Mouse (Mus musculus) gastrocnemius, postnatal 36 days (tissue): ENCODE measurements around the gene Cpxm1. TPM values are rescaled to one million over a fixed set of nuclear protein-coding genes. Genes with fewer than 3 reads are reported as not detected.

Experiments
- DNase-seq, 2 experiments: peaks; one replicate each; pipeline ENCODE4 v3.0.0; 2022
- intact Hi-C: fragments of 180-260 bp; cut with DNase I; formaldehyde crosslinking; loops from one replicate; pipeline ENCODE4 v1.15.1; 2025
- long read RNA-seq, 2 experiments: library from polyadenylated mRNA; stranded (forward); transcript quantifications; one replicate each; pipeline ENCODE4 v2.0.0; 2021
- total RNA-seq, 2 experiments: library from RNA; stranded (reverse); gene quantifications; 2 replicates each; pipeline ENCODE4 v1.2.3; 2021

The Cpxm1 gene
- total RNA-seq: 1 to 10 TPM; 2.1 to 3.1 TPM
- long read RNA-seq, experiment 1, partial matches to known transcripts: 1 of 2 reads
- long read RNA-seq, experiment 1, other reads (novel, unspliced or antisense): 0 of 2 reads
- long read RNA-seq, experiment 2, partial matches to known transcripts: 1 of 2 reads
- long read RNA-seq, experiment 2, other reads (novel, unspliced or antisense): 0 of 2 reads

DNA sequence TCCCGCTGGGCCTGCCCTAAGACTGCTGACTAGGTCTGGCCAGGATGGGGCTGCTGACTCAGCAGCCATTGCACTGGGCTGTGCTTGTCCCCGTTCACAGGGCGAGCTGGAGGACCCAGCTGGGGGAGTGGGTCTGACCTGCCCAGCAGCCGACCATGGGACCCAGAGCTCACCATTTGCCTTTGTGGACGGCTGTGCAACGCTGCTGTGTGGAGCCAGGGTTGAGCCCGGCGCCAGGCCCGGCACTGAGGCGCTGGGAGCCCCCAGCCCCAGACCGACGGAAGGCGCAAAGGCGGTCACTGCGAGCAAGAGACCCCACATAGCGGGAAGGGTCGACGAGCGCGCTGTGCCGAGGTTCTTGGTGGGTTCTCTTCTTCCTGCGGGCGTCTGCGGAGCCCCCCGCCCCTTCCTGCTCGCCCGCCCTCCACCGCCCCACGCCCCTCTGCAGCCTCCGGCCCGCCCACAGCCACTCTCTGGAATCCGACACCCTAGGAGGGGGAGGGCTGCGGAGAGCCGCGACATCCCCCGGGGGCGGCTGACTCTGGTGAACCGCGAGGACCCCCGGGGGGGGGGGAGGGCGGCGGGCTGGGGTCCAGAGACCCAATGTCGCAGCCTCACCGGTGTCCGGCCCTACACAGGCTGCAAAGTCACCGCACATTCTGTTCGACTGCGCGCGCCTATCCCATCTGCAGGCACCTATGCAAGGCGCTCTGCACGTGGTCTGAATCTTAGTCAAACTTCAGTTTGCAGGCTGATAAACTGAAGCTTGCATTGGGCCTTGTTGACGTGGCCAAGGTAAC lies at the start of gene Cpxm1:
Gene Cpxm1, minus strand, starts transcription at position 389 of the 800 bp plus-strand sequence.
- intact Hi-C loops: no loop called here
- DNase-seq: no peak

DNA sequence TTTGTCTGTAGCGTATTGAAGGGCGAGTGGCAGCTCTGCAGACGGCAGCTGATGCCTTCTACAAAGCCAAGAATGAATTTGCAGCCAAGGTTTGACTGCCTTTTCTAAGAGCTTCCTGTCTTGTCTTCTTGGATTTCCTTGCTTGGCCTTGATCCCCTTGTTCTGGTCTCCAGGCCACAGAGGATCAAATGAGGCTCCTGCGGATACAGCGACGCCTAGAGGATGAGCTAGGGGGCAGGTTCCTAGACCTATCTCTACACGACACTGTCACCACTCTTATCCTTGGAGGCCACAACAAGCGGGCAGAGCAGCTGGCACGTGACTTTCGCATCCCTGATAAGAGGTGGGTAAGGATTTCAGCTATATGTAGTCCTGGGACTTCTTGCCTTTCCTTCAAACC lies 44.8 kb upstream of the Cpxm1 start:
- intact Hi-C loops: no loop called here
- DNase-seq: no peak

DNA sequence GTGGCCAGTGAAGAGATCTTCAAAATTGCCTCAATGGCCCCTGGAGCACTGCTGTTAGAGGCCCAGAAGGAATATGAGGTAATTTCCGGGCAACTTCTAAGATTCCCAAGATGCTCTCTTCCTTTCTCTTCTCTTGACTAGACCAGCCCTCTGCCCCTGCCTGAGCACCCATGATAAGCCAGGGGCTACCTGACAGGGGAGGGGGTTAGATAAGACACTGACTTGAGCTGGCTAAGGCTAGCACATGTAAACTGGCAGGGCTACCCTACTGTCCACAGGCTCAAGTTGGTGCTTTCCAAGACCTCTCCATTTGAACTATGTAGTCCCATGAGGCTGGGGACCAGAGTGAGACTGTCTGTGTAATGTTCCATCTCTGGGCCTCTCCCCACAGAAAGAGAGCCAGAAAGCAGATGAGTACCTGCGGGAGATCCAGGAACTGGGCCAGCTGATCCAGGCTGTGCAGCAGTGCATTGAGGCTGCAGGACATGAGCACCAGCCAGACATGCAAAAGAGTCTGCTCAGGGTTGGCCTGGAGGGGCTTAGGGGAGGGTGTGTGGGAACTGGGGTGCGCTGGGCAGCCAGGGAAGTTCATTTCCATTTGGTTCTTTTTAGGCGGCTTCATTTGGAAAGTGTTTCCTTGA lies 42.6 kb upstream of the Cpxm1 start:
- DNase-seq: no peak
- intact Hi-C loops: no loop called here

DNA sequence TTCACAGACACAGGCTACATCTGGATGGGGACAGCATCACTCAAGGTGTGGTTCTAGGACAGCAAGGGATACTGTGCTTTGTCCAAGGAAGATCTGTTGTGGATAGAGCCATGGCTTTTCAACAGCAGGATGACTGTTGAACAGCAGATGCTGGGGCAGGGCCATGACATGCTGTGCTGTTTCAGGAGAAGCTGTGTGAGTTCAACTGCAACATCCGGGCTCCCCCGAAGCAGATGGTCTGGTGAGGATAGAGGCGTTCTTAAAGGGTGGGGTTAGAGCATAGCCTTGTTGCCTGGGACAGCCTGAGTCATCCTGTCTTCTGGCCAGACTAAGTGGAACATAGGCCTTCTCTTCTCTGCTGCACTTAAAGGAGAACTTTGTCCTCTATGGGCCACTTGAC lies 41.5 kb upstream of the Cpxm1 start:
- no peak for DNase-seq
- intact Hi-C loops: no loop called here

DNA sequence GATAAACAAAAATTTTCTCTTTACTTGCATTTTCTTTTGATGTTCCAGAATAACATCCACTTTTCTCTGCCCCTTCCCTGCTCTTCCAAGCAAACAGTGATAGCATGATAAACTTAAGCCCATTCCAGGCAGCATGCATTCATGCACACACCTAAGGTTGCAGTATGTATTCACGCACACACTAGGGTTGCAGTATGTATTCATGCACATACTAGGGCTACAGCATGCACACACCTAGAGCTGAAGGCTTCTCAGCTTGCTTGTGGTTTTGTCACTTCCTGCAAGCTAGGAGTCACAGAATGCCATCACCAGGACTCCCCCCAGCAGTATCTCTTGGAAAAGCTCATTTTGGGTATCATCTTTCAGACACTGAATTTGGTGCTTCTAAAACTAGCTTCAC lies 39.4 kb upstream of the Cpxm1 start:
- intact Hi-C loops: no loop called here

DNA sequence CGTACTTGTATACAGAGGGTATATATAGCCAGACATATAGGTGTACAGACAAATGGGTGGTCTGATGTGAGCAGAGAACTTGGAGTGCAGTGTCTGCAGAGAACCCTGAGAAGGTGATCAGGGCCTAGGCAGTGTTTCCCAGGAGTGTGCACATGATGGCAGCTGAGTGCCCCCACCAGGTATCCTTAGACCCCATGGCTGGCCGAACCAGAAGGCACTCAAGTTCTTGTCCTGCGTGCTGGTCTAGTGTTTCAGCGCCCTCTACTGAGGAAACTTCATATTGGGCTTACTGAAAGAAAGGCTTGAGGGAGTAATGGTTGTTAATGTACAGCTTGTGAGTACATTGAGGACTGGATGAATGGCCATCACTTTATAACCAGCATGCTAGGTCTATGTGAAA lies 35.8 kb upstream of the Cpxm1 start:
- DNase-seq: no peak
- intact Hi-C loops: no loop called here

More for the DNA sequence above, 39.4 kb upstream of the Cpxm1 start:
- no peak for DNase-seq

DNA sequence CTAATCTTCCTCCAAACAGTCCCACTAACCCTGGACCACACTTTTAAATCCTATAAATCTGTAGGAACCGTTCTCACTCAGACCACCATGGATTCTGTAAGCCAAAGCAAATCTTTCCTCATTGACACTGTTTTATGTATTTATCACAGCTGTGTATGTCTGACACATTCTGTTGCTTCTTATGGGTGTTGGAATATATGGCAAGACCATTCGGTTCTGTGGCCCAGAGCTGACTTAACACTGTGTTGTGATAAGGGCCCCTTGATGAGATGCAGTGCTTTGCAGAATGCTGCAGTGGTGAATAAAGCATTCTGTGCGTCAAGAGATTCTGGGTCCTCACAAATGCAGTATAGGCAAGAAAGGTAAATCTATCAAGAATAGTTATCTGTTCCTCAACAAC lies 34.8 kb upstream of the Cpxm1 start:
- intact Hi-C loops: no loop called here
- no peak for DNase-seq

DNA sequence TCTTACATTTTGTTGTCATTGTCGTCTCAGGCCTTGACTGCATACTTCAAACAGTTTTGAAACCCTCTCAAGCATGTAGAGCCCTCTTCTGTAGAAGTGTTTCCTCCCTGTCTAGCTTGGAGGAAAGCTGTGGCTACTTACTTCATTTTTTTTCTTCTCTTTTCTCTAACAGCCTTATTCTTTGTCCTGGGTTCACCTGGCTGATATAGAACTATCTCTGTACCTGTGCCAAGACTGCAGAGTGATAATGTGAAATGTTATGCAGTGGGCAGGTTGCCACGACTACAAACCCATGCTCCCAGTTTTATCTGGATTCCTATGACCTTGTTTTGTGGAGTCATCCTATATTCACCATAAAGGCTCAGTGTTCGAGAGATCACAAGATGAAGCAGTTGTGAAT lies 33.1 kb upstream of the Cpxm1 start:
- intact Hi-C loops: no loop called here
- DNase-seq: no peak

DNA sequence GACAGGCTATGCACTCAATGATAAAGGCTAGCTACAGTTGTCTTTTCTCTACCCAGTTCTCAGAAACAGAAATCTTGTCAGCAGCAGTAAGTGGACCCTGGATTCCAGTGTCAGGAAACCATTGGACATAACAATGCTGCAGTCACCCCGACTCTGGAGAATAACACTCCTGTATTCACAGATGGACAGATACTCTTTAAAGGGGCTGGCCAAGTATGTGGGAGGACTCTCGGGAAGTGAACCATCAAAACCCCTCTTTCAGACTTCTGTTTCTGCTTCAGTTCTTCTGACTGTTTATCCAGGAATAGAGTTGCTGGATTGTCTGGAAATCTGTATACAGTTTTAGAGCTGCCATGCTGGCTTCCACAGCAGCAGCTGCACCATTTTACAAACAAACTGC lies 32.5 kb upstream of the Cpxm1 start:
- DNase-seq: no peak
- intact Hi-C loops: no loop called here

DNA sequence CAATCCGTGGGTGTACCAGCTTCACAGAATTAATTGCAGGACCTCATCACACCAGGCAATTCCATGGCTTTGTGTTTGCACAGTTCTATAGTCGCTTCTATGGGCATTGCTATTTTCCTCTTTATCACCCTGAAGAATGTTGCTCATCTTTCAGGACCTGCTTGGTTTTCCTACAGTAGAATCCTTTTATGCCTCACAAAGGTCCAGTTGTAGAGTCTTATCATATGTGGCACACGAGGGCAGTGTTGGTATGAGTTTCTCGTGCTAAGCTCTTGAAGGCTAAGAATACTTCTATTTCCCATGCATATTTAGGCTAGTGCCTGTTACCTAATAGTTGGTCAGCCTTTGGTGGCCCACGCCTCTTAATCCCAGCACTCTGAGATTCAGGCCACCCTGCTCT lies 27.7 kb upstream of the Cpxm1 start:
- no peak for DNase-seq
- intact Hi-C loops: no loop called here

DNA sequence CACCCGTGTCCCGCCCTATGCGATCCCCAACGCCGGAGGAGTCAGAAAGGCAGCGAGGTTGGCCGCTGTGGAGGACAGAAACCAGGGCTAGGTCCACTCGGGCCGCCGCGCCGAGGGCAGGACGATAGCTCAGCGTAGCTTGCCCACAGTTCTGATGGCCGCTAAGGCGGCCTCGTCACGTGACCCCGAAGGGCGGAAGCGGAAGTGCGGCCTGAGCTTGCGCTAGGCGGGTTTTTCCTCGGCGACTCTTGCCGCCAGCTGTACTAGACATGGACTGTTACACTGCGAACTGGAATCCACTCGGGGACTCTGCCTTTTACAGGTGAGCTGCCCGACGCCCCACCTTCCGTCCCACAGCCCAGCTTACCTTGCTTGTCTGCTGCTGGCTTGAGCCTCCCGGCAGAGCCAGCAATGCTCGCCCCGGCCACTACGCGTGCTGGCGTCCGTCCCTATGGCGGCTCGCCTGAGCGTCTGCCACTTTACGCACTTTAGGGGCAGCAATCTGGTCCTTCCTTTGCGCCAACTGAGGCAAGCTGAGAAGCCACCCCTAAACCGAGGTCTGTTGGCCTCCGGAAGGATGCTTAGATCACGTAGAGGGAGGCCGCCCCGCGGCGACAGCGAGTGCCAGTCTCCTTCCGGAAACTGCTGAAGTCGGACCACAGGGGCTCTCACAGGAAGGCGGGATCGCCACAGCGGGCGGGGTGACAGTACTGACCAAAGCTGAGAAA lies 26.9 kb upstream of the Cpxm1 start, which contains the start of the genes Vps16 and Pced1a:
Gene Vps16, plus strand, starts transcription at position 214 of the 728 bp plus-strand sequence.
Gene Pced1a, minus strand, starts transcription at position 576 of the 728 bp plus-strand sequence.
- intact Hi-C loops: no loop called here
- DNase-seq: peak; percentile 90

DNA sequence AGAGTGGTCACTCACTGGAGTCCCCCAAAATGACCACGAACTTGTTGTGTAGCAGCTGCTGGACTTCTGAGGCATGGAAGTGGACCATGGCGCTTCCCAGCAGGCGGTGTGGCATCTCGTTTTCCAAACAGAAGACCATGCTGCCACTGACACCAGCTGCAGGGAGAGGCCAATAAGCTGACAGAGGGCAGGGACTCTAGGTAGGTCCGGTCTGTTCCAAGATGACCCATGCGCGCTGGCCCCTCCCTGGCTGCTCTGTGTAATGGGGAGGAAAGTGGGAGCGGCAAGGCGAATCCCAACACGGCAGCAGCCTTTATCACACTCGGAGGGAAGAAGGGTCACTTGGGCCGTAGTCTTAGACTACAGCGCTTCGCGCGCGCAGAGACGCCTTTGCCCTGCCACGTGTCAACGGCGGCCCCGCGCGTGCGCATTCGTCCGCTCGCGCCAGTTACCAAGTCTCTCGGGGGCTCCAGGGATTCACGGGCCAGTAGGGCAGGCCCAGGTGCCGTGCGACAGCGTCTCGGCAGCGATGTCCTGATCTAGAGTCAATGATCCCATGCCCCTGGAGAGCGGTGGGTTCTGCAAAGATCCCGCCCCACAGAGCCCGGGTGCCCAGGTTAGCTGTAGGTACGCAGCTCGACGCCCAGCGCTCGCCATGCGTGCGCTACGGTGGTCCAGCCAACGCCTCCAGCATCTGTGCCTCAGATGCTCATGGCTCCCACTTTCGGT lies 26.2 kb upstream of the Cpxm1 start:
- intact Hi-C loops: no loop called here
- peak; percentile 58 to 76 for DNase-seq

DNA sequence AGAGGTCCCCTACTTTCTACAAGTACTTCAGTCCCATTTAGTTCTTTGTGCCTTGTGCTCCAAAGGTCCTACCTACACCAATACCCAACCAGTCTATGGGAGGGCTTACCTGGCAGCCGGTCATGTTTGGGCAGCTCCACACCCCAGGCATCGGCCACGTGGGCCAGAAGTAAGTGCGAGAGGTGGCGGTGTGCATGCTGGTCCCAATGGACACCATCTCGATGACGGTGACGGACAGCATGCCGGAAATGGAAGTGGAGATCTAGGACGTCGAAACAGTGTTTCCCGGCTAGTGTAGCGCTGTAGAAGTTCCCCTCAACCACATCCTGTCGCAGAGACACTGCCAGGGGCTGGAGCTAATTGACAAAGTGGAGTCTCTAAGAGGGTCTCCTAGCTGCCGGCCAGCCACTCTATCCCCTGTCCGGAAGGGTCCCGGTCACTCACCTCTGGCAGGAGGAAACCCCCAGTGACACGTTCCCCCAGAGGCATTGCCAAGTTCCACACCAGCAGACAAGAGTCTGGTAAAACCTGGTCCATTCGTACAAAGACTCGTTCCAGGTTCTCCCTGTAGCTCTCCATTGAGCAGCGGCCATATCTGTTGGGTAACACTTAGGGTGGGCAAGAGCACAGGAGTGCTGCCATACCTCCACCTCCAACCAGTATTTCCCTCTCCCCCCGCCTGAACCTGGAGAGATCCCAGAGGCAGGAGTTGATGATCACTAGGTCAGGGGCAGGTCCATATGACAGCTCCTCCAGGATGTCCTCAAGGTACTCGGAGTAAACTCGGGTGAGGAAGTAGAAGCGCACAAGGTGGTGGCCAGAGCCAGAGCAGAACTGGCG lies 24.6 kb upstream of the Cpxm1 start:
- intact Hi-C loops: no loop called here
- DNase-seq: no peak

DNA sequence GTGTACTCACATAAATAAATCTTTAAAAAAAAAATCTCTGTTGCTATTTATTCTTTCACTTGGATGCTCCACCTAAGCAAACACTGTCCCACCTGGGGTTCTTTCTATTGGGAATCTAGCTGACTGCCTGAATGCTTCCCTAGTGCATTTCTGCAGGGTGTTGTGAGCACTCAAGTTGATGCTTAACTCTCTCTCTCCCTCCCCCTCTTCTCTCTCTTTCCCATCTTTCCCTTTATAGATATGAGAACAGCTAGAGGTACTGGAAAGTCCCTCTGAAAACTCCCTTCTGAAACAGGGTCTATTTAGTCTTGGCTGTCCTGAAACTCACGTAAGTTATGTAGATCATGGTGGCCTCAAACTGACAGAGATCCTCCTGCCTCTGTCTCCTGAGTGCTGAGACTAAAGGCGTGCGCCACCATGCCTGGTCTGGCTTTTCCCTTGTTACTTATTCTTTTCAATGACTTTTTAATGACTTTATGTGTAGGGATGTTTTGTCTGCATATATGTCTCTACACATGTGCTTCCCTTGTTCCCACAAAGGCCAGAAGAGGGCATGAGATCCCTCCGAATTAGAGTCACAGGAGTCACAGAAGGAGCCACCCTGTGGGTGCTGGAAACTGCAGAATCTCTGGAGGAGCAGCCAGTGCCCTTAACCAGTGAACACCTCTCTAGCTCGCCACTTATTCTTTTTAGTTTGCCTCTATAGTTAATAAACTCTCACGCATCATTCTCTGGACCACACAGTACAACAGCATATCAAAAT lies 16.9 kb upstream of the Cpxm1 start:
- intact Hi-C loops: no loop called here

DNA sequence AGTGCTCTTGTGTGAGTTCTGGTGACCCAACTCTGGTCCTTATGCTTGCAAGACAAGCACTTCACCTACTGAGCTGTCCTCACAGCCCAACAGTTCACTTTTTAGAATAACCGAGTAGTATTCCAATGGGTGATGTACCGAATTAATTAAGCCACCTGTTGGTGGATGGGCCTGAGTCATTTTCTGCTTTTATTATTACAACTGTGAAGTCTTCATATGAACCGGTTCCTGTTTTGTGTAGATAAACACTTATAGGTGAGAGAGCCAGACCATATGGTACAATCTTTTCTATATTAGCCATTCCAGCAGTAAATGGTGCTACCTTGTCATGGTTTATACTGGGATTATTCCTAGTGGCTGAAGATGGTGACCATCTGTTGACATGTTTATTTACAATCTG lies 15.4 kb upstream of the Cpxm1 start:
- DNase-seq: no peak
- intact Hi-C loops: no loop called here

More for the DNA sequence above, 16.9 kb upstream of the Cpxm1 start:
- DNase-seq: no peak

DNA sequence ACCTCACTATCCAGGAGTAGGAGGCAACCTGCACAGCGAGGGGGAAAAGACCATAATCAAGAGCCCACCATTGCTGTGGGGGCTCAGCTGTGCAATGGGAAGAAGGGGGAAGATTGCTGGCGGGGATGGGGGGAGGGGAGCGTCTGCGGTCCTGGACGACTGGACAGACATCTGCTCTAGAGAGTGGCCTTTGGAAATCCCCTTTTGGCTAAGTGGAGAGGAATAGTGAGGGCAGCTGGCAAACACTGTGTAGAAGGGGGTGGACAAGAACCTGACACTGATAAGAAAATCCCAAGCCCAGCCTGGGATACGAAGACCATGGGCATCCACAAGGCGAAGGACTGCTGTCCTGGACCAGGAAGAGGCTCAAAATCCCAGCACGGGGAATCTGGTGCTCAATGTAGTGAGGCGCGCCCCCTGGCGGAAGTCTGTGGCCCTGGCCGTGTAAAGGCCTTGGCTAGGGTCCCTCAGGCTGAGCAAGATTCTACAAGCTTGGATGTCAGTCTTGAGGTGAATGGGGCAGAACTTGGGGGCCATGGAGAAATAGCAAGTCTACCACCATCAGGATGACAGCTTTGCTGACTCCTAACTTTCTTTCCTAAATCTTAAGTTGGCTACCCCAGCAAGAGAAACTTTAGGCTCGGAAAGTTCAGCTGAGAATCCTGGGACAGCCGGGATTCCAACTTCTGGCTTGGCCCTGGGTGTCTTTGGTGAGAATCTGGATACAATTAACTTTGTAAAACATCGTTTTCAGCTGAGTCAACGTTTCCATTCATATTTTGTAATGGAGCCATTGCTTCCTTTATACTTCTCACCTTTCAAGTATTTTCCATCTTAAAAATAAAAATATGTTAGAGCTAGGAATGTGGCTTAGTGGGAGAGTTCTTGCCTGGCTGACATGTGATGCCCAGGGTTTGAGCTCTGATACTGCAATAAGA lies 14.5 kb upstream of the Cpxm1 start:
- peak; percentile 80 to 81 for DNase-seq
- intact Hi-C loops: loop anchor here (2.0 kb wide), 1 partner anchor 117 kb away; the partner anchor contains the start of gene Ebf4

DNA sequence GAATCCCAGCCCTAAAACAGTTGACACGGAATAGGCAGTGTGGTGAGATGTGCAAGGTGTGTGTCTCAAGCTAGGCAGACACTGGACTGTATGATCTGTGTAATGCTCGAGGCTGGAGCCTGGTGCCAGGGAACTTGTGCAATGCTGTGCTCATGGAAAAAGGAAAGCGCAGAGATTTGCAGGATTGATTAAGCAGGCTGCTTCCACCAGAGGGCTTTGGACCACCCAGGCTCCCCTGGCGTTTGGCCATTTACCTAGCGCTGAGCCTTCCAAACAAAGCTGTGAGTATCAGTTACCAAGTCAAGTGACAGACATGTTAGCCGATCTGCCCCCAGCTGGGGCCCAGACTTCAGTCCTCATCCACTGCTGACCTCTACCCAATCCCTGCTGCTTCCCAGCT lies 10.8 kb upstream of the Cpxm1 start:
- DNase-seq: no peak
- intact Hi-C loops: no loop called here

DNA sequence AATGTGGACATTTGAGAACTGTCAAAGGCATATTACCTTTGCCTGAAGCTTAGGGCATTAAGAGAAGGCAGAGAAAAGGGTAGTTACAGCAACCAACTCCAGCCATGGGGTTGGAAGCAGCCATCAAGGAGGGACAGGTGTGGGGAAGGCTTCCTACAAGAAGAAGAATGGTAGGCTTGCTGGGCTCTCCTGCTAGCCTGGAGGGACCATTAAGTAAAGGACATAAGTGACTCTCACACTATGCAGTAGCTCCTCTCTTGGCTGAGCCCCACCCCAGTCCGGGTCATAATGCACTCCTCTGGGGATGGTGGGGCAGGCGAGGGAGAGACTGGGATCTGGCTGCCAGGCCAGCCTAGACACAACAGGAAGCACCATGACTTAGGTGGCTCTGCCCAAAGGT lies 8.8 kb upstream of the Cpxm1 start, which contains the start of gene Tmem239:
Gene Tmem239, plus strand, starts transcription at position 301 of the 400 bp plus-strand sequence.
- intact Hi-C loops: no loop called here
- DNase-seq: no peak
